Mouse (Mus musculus) 416B (cell line): Measurements from ENCODE around the gene Kcnab2.

ENCODE experiments used
- DNase-seq: peaks from one replicate; pipeline ENCODE4 v3.0.0; 2011; ENCODE audit warnings: low read depth

Gene Kcnab2

GRCm38 (mm10) chr4:152382528-152383252 is 95.0 kb downstream of the Kcnab2 start:
- DNase-seq = no peak

GRCm38 (mm10) chr4:152365228-152365627 is 112.4 kb downstream of the Kcnab2 start:
- no peak for DNase-seq

- peak; percentile 93 for DNase-seq
Measured at GRCm38 (mm10) chr4:152362180-152362579, 115.5 kb downstream of the Kcnab2 start.

GRCm38 (mm10) chr4:152360855-152361254 is 116.8 kb downstream of the Kcnab2 start:
- DNase-seq = no peak

- no peak for DNase-seq
Measured at GRCm38 (mm10) chr4:152359700-152360099, 118.0 kb downstream of the Kcnab2 start.

- no peak for DNase-seq
Measured at GRCm38 (mm10) chr4:152355672-152356071, 122.0 kb downstream of the Kcnab2 start.

GRCm38 (mm10) chr4:152353886-152354637 is 123.6 kb downstream of the Kcnab2 start:
- no peak for DNase-seq

GRCm38 (mm10) chr4:152351422-152352305 is 126.0 kb downstream of the Kcnab2 start:
- DNase-seq = peak; percentile 40

- no peak for DNase-seq
Measured at GRCm38 (mm10) chr4:152350722-152351421, 126.8 kb downstream of the Kcnab2 start.

- no peak for DNase-seq
Measured at GRCm38 (mm10) chr4:152349837-152350381, 127.8 kb downstream of the Kcnab2 start.

GRCm38 (mm10) chr4:152345120-152345889 is 132.4 kb downstream of the Kcnab2 start:
- peak; percentile 60 for DNase-seq

GRCm38 (mm10) chr4:152344651-152345050 is 133.0 kb downstream of the Kcnab2 start:
- peak; percentile 58 for DNase-seq

- peak; percentile 53 for DNase-seq
Measured at GRCm38 (mm10) chr4:152343296-152343695, 134.4 kb downstream of the Kcnab2 start.
